In the genomic region with DNA sequence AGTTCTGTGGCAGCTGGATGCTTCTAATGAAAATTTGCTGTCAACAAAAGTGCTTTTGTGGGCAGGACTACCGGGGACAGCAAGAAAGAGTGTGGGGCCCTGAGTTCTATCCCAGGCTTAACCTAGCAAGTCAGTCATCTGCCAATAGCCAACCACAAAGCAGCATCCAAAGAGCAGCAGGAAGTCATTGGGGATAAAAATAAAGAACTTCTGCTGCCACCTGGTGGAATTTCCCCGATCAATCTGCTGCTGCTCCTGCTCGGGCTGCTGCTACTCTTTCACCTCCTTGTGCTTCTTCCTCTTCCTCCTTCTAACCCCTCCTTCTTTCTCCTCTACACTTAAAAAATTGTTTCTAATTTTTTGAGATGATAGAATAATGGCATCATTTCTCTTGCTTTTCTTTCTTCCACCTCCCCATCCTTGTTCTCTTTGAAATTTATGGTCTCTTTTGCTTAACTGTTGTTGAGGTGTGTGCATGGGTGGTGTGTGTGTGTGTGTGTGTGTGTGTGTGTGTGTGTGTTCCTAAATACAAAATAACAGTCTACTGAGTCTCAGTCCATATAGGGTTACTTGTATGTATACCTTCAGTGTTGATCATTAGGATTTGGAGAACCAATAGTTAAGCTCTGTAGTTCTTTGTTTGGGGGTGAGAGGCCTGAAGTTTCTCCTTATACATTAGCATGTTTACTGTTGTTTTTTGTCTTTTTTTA, we compare ENCODE assay signal across 8 mouse cellular contexts. TPM values are rescaled to one million over a fixed set of nuclear protein-coding genes. Genes with fewer than 3 reads are reported as not detected.
DNase-seq lines count a peak whose midpoint lies in the region; ATAC-seq and TF ChIP-seq lines count a peak whose summit lies in the region.

No protein-coding gene starts in this region.

- no peaks in the 10 kb centered on the region for H3K4me1 ChIP-seq in bone marrow macrophage, adult 2 months (ENCODE audit: control insufficient read depth, insufficient read depth, low read length)
- H3K4me1 ChIP-seq in heart, postnatal 0 days (ENCODE audit: control insufficient read depth, insufficient read depth) = no peaks in the 10 kb centered on the region
- no peaks in the 10 kb centered on the region for H3K4me1 ChIP-seq in liver, embryonic 14.5 days (replicated peaks; ENCODE audit: control insufficient read depth in 2 of 2, insufficient read depth in 2 of 2, low read length in 1 of 2)
- H3K4me1 ChIP-seq in neural tube, embryonic 12.5 days = no peaks in the 10 kb centered on the region
- H3K4me1 ChIP-seq in stomach, embryonic 16.5 days (ENCODE audit: control insufficient read depth, insufficient read depth, low read length) = no peaks in the 10 kb centered on the region

- peak; percentile 79 for ATAC-seq in erythroid progenitor cell, adult 5-6 weeks (replicated peaks; ENCODE audit: low FRiP score, poor library complexity, severe bottlenecking)
- peak; percentile 79 for ATAC-seq in heart, postnatal 0 days (ENCODE audit: insufficient read depth, low read depth)
- peak; percentile 45; the same call in 1 of the 2 replicates for ATAC-seq in liver, embryonic 14.5 days (ENCODE audit: insufficient read depth)
- peak; percentile 90 for ATAC-seq in neural tube, embryonic 12.5 days (ENCODE audit: low FRiP score, low read depth)
- peak; percentile 68; the same call in 1 of the 2 replicates for ATAC-seq in stomach, embryonic 16.5 days (ENCODE audit: insufficient read depth, low FRiP score)

- H3K9me3 ChIP-seq in heart, postnatal 0 days (replicated peaks; ENCODE audit: control insufficient read depth, low read length) = no peaks in the 10 kb centered on the region
- H3K9me3 ChIP-seq in liver, embryonic 14.5 days (ENCODE audit: control insufficient read depth, low read length) = no peaks in the 10 kb centered on the region
- no peaks in the 10 kb centered on the region for H3K9me3 ChIP-seq in neural tube, embryonic 12.5 days
- no peaks in the 10 kb centered on the region for H3K9me3 ChIP-seq in stomach, embryonic 16.5 days (replicated peaks; ENCODE audit: control insufficient read depth, low read length)

- no peak overlapping the region for H3K4me2 ChIP-seq in heart, postnatal 0 days (ENCODE audit: low read depth, low read length)
- no peak overlapping the region for H3K4me2 ChIP-seq in liver, embryonic 14.5 days (ENCODE audit: low read depth)
- no peak overlapping the region for H3K4me2 ChIP-seq in neural tube, embryonic 12.5 days (replicated peaks)
- H3K4me2 ChIP-seq in stomach, embryonic 16.5 days (ENCODE audit: low read depth, low read length) = no peak overlapping the region

- no peaks in the 10 kb centered on the region for H3K36me3 ChIP-seq in heart, postnatal 0 days (replicated peaks; ENCODE audit: control insufficient read depth, insufficient read depth, low read length)
- H3K36me3 ChIP-seq in liver, embryonic 14.5 days (replicated peaks; ENCODE audit: control insufficient read depth, insufficient read depth, low read depth) = no peaks in the 10 kb centered on the region
- no peaks in the 10 kb centered on the region for H3K36me3 ChIP-seq in neural tube, embryonic 12.5 days
- no peaks in the 10 kb centered on the region for H3K36me3 ChIP-seq in stomach, embryonic 16.5 days (ENCODE audit: control insufficient read depth, insufficient read depth, low read length)

- H3K9ac ChIP-seq in heart, postnatal 0 days (replicated peaks; ENCODE audit: low read depth, low read length) = no peak overlapping the region
- no peak overlapping the region for H3K9ac ChIP-seq in liver, embryonic 14.5 days (replicated peaks)
- H3K9ac ChIP-seq in neural tube, embryonic 12.5 days = no peak overlapping the region
- H3K9ac ChIP-seq in stomach, embryonic 16.5 days (ENCODE audit: low read length) = no peak overlapping the region

- H3K4me3 ChIP-seq in bone marrow macrophage, adult 2 months (ENCODE audit: insufficient read depth, low read length) = no peak overlapping the region
- no peak overlapping the region for H3K4me3 ChIP-seq in heart, postnatal 0 days (ENCODE audit: low read depth, low read length)
- H3K4me3 ChIP-seq in liver, embryonic 14.5 days (ENCODE audit: insufficient read depth in 1 of 2, low read depth in 2 of 2, low read length in 2 of 2) = no peak overlapping the region
- H3K4me3 ChIP-seq in neural tube, embryonic 12.5 days = no peak overlapping the region
- no peak overlapping the region for H3K4me3 ChIP-seq in stomach, embryonic 16.5 days (replicated peaks; ENCODE audit: low read length)

- TF ChIP-seq POLR2A in bone marrow macrophage, adult 2 months (IDR thresholded peaks at IDR 0.05; ENCODE audit: borderline replicate concordance, low read depth, low read length) = no peak

- H3K27ac ChIP-seq in bone marrow macrophage, adult 2 months (ENCODE audit: insufficient read depth, low read depth, low read length) = no peak overlapping the region
- no peak overlapping the region for H3K27ac ChIP-seq in heart, postnatal 0 days (ENCODE audit: low read depth)
- no peak overlapping the region for H3K27ac ChIP-seq in liver, embryonic 14.5 days
- H3K27ac ChIP-seq in neural tube, embryonic 12.5 days = no peak overlapping the region
- H3K27ac ChIP-seq in stomach, embryonic 16.5 days (ENCODE audit: low read length) = no peak overlapping the region

- peak; percentile 88 for DNase-seq in CD4-positive, CD25-positive, alpha-beta regulatory T cell, adult 2 months (ENCODE audit: low read depth, low spot score)
- peak; percentile 78 for DNase-seq in heart, postnatal 0 days (ENCODE audit: low spot score)
- peak; percentile 77 to 85 for DNase-seq in kidney, postnatal 25 days
- DNase-seq in liver, embryonic 14.5 days (ENCODE audit: low read depth in 3 of 3, low spot score in 3 of 3) = peak; percentile 31 to 55 (median 36)

- no peak for TF ChIP-seq EP300 in heart, postnatal 0 days (IDR thresholded peaks at IDR 0.05; ENCODE audit: low read depth)
- no peak for TF ChIP-seq EP300 in liver, embryonic 14.5 days (IDR thresholded peaks at IDR 0.05; ENCODE audit: low read depth)

- TF ChIP-seq CTCF in bone marrow macrophage, adult 2 months (IDR thresholded peaks at IDR 0.05; ENCODE audit: low read depth, low read length) = peak; percentile 34; the same call in 1 of the 2 replicates
- TF ChIP-seq CTCF in heart, postnatal 0 days (IDR thresholded peaks at IDR 0.05; ENCODE audit: low read depth) = peak; percentile 59
- TF ChIP-seq CTCF in liver, embryonic 14.5 days (IDR thresholded peaks at IDR 0.05; ENCODE audit: low read depth) = peak; percentile 56

- H3K27me3 ChIP-seq in heart, postnatal 0 days (ENCODE audit: control insufficient read depth, insufficient read depth, low read length) = no peaks in the 10 kb centered on the region
- H3K27me3 ChIP-seq in liver, embryonic 14.5 days (ENCODE audit: control insufficient read depth, insufficient read depth, low read length) = no peaks in the 10 kb centered on the region
- H3K27me3 ChIP-seq in neural tube, embryonic 12.5 days (replicated peaks) = no peaks in the 10 kb centered on the region
- H3K27me3 ChIP-seq in stomach, embryonic 16.5 days (ENCODE audit: control insufficient read depth, insufficient read depth, low read length) = no peaks in the 10 kb centered on the region

- WGBS in heart, postnatal 0 days = 0% methylated on average over 3 of the region's 3 CpGs
- WGBS in liver, embryonic 14.5 days (ENCODE audit: insufficient replicate concordance) = under 1% methylated on average over 3 of the region's 3 CpGs
- WGBS in neural tube, embryonic 12.5 days = 6% methylated on average over 3 of the region's 3 CpGs
- 5% methylated on average over 3 of the region's 3 CpGs for WGBS in stomach, embryonic 16.5 days

RNA-seq across cellular contexts. Expression of a gene that starts 45.9 kb away (rescaled TPM):
- 110 and 133 TPM in 2 replicates for polyA plus RNA-seq in bone marrow macrophage, adult 2 months (2012; ENCODE audit: insufficient read depth, insufficient read length, missing spikeins)
- total RNA-seq in erythroid progenitor cell, adult 5-6 weeks (2015; ENCODE audit: low replicate concordance) = 100 and 110 TPM in 2 replicates
- total RNA-seq in erythroid progenitor cell, adult 5-6 weeks (2017; ENCODE audit: low replicate concordance) = 222 and 236 TPM in 2 replicates
- total RNA-seq in heart, postnatal 0 days (2014; rRNA removed; ENCODE audit: low replicate concordance) = 29.6 and 30.6 TPM in 2 replicates
- polyA plus RNA-seq in heart, postnatal 0 days (2015; fragmentation: Nextera tagmentation; extraction: Ambion mirVana) = 48.7 and 48.8 TPM in 2 replicates
- polyA plus RNA-seq in liver, embryonic 14.5 days (2012; rRNA removed) = 7.7 and 15.6 TPM in 2 replicates
- 35.1 and 35.5 TPM in 2 replicates for polyA plus RNA-seq in liver, embryonic 14.5 days (2014; fragmentation: Nextera tagmentation; extraction: Ambion mirVana)
- polyA plus RNA-seq in neural tube, embryonic 12.5 days (2016; fragmentation: Nextera tagmentation; extraction: Ambion mirVana) = 14.4 and 18.2 TPM in 2 replicates
- polyA plus RNA-seq in stomach, embryonic 16.5 days (2015; fragmentation: Nextera tagmentation; extraction: Ambion mirVana) = 65.1 and 77.2 TPM in 2 replicates

Comparison
In these comparisons a context has a peak if more than half of its experiments do, and no peak if none do; other contexts are left out.
1. DNase-seq: peak in every context shown above with its lines; median percentile 88 in CD4-positive, CD25-positive, alpha-beta regulatory T cell, adult 2 months; 81 in kidney, postnatal 25 days; 78 in heart, postnatal 0 days; 36 in liver, embryonic 14.5 days.